Mouse (Mus musculus): ENCODE measurements at regions not wholly inside any gene's neighbourhood (a gene's known extent, or its start where the extent isn't known, plus 50 kb on each side); places are given as distances from the start of the nearest gene placed in this dataset.
A peak's percentile ranks its signal among the peaks of the same experiment; 100 is the strongest.

DNA sequence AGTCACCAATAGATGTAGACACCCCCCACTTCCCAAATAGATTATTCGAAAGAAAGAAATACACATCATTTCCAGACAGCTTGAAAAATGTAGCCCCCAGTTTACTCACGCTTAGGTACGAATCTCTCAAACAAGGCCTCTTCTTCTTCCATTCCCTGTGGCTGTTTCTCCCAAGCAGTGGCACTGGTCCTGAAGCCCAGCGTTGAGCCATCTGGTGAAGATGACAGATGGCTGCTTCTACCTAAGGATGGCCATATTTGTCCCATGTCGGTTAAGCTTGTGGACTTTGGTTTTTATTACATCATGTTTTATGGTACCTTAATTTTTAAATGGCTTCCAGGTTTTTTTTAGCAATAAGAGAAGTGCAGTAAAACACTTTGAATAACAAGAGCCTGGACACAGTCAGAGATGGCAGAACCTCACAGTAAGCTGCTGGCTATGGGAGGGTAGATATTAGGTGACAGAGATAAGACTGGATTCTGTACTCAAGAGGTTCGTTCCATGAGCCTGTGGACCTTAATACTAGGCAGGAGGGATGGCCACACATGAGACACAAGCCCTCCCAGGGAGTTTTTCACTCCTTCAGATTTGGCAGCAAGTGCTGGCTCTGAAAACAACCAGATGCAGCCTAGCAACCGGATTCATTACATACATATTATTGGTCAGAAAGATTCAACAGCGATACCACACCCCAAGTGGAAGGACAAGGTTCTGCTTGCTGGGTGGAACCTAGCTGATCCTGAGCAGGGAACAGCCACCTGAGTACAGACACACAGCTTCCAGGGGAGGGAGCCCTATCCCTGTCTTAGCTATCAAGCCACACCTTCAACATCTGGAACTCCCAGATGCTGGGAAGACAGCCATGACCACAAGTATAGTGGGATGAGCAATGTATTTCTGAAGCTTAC lies 59.4 kb upstream of the Tmprss2 start:
- Histone ChIP-seq H3K27me3 (ENCODE audit: control insufficient read depth, insufficient read depth, low read length) (no peaks in the 10 kb centered on the region), H3K27ac (ENCODE audit: insufficient read depth, low read depth, low read length) (peak overlapping the region; percentile 89), H3K4me3 (ENCODE audit: low read depth, low read length) (no peak overlapping the region), H3K4me1 (ENCODE audit: control insufficient read depth, insufficient read depth, insufficient read length, low read length) (peaks cover 29% of the 10 kb centered on the region; the same call in 1 of the 2 replicates), H3K36me3 (ENCODE audit: control insufficient read depth, insufficient read depth, low read length) (no peaks in the 10 kb centered on the region)
- 35% methylated on average over 8 of the region's 8 CpGs for WGBS
- TF ChIP-seq POLR2A (IDR thresholded peaks at IDR 0.05; ENCODE audit: low read depth, low read length) (no peak), CTCF (IDR thresholded peaks at IDR 0.05; ENCODE audit: extremely low read depth, insufficient read length, insufficient replicate concordance, low read depth, low read length) (peak; percentile 69; the same call in 1 of the 2 replicates)

DNA sequence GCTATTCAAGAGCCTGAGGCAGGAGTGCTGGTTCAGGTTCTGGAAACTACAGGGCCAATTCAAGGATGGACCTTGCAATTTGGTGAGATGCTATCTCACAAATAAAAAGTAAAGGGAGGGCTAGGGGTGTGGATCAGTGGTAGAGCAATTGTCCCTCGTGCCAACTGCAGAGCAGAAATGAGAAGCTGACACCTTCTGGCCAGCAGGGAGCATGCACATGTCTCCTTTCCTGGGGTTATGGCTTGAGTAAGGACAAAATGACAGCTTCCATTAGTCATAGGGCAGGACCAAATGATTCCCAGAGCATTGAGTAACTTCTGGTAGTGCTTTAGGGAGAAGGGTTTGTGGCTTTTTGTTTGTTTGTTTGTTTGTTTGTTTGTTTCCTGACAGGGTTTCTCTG lies 56.5 kb upstream of the Tmprss2 start:
- TF ChIP-seq POLR2A (IDR thresholded peaks at IDR 0.05; ENCODE audit: low read depth, low read length) = no peak
- TF ChIP-seq CTCF (IDR thresholded peaks at IDR 0.05; ENCODE audit: extremely low read depth, insufficient read length, insufficient replicate concordance, low read depth, low read length) = peak; percentile 65; the same call in 1 of the 2 replicates
- Histone ChIP-seq H3K27me3 (ENCODE audit: control insufficient read depth, insufficient read depth, low read length) (no peaks in the 10 kb centered on the region), H3K4me3 (ENCODE audit: low read depth, low read length) (no peak overlapping the region), H3K4me1 (ENCODE audit: control insufficient read depth, insufficient read depth, insufficient read length, low read length) (peaks cover 33% of the 10 kb centered on the region; the same call in 1 of the 2 replicates), H3K36me3 (ENCODE audit: control insufficient read depth, insufficient read depth, low read length) (no peaks in the 10 kb centered on the region), H3K27ac (ENCODE audit: insufficient read depth, low read depth, low read length) (0 out of 2 replicates have a peak overlapping the region, but pooled peaks have one; percentile 25)
- WGBS = 14% methylated on average over 1 of the region's 1 CpGs

DNA sequence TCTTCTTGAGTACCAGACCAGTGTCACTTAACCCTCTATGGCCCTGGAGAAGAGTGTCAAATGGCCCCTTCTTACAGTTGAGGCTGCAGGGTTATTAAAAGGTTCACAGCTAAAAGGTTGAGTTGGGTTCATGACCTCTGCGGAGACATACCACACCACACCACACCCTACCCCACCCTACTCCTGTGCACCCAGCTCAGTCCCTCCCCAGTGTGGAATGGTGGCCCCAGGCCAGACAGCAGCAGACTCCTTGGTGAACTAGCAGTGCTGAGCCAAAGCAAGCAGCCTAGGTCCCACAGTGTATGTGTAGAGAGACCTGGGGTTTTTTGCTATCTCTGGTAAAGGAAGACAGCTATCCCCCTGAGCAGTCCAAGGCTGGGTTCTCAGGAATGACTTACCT lies 54.5 kb upstream of the Tmprss2 start:
- no peaks in the 10 kb centered on the region for H3K27me3 ChIP-seq (ENCODE audit: control insufficient read depth, insufficient read depth, low read length)
- TF ChIP-seq CTCF (IDR thresholded peaks at IDR 0.05; ENCODE audit: extremely low read depth, insufficient read length, insufficient replicate concordance, low read depth, low read length) (no peak), POLR2A (IDR thresholded peaks at IDR 0.05; ENCODE audit: low read depth, low read length) (no peak)
- no peaks in the 10 kb centered on the region for H3K36me3 ChIP-seq (ENCODE audit: control insufficient read depth, insufficient read depth, low read length)
- no peak overlapping the region for H3K4me3 ChIP-seq (ENCODE audit: low read depth, low read length)
- WGBS = 23% methylated on average over 1 of the region's 1 CpGs
- peak overlapping the region; percentile 56 for H3K27ac ChIP-seq (ENCODE audit: insufficient read depth, low read depth, low read length)
- H3K4me1 ChIP-seq (ENCODE audit: control insufficient read depth, insufficient read depth, insufficient read length, low read length) = peaks cover 36% of the 10 kb centered on the region; the same call in 1 of the 2 replicates
